Mouse (Mus musculus) ES-Bruce4 (cell line): Measurements from ENCODE around the gene Uvrag. TPM values are rescaled to one million over a fixed set of nuclear protein-coding genes. Genes with fewer than 3 reads are reported as not detected.

Experiments used
- H3K27ac ChIP-seq: 2 replicates; pipeline ENCODE4 v1.5.1; 2012; ENCODE audit warnings: low read length, inconsistent platforms; ENCODE audit not compliant: insufficient read depth
- H3K27me3 ChIP-seq: 2 replicates; pipeline ENCODE4 v1.6.1; 2012; ENCODE audit warnings: mild to moderate bottlenecking, low read length, inconsistent platforms; ENCODE audit not compliant: control insufficient read depth, poor library complexity, insufficient read depth, severe bottlenecking
- H3K36me3 ChIP-seq: 2 replicates; pipeline ENCODE4 v1.6.1; 2012; ENCODE audit warnings: inconsistent platforms, mild to moderate bottlenecking, low read length, moderate library complexity; ENCODE audit not compliant: control insufficient read depth, poor library complexity, insufficient read depth, severe bottlenecking
- H3K4me1 ChIP-seq: one replicate; pipeline ENCODE4 v1.8.1; 2011; ENCODE audit warnings: low read length; ENCODE audit not compliant: control insufficient read depth, insufficient read depth
- H3K4me3 ChIP-seq: 2 replicates; pipeline ENCODE4 v1.5.1; 2011; ENCODE audit warnings: low read depth, mild to moderate bottlenecking, low read length
- H3K9ac ChIP-seq: 2 replicates; pipeline ENCODE4 v1.6.1; 2012; ENCODE audit warnings: low read depth, mild to moderate bottlenecking, inconsistent platforms; ENCODE audit not compliant: poor library complexity, severe bottlenecking
- H3K9me3 ChIP-seq: replicated peaks from 2 replicates; pipeline ENCODE4 v1.6.1; 2012; ENCODE audit warnings: mild to moderate bottlenecking, low read length, inconsistent platforms; ENCODE audit not compliant: control insufficient read depth, poor library complexity, insufficient read depth, severe bottlenecking
- CTCF ChIP-seq: IDR thresholded peaks from one replicate; pipeline ENCODE4 v1.8.1; 2011; ENCODE audit warnings: low read depth, low read length
- EP300 ChIP-seq: IDR thresholded peaks from 2 replicates; pipeline ENCODE4 v1.6.1; 2011; ENCODE audit warnings: low read depth, low read length; ENCODE audit not compliant: insufficient read depth
- POLR2A ChIP-seq: IDR thresholded peaks from one replicate; pipeline ENCODE4 v1.8.1; 2011; ENCODE audit warnings: low read length; ENCODE audit not compliant: insufficient read depth
- polyA plus RNA-seq: library from polyadenylated mRNA; stranded (reverse); fragments of >200 nt; gene quantifications from 2 replicates; pipeline ENCODE4 v1.2.4, GENCODE M21; 2011; ENCODE audit warnings: low read depth; ENCODE audit not compliant: missing spikeins, insufficient read depth, insufficient read length

Gene Uvrag
- polyA plus RNA-seq, 1 experiment = 16.9 TPM

DNA sequence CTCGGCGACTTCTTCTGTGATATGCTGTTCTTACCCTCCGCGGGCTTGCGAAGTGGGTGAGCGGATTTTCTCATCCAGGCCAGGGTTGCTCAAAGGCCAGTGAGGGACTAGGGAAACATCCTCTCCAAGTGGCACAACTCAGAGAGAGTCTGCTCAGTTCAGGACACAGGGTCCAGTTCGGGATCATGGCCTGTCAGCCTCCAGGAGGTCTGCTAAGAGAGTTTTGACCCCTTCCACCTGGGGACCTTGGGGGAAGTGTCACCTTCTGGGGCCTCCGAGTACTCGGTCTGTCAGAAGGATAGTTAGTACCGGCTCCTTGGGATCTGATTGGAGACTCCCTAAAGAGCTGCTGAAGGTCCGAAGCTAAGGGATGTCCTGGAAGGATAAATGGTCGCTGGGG lies 301.6 kb downstream of the Uvrag start:
- no peaks in the 10 kb centered on the region for H3K36me3 ChIP-seq
- no peak for TF ChIP-seq POLR2A
- TF ChIP-seq CTCF = no peak
- no peak for TF ChIP-seq EP300
- no peak overlapping the region for H3K27ac ChIP-seq
- no peaks in the 10 kb centered on the region for H3K4me1 ChIP-seq
- H3K9me3 ChIP-seq = no peaks in the 10 kb centered on the region
- H3K9ac ChIP-seq = peak overlapping the region; percentile 7; the same call in 1 of the 2 replicates
- H3K27me3 ChIP-seq = peaks cover 17% of the 10 kb centered on the region
- H3K4me3 ChIP-seq = peak overlapping the region; percentile 40

DNA sequence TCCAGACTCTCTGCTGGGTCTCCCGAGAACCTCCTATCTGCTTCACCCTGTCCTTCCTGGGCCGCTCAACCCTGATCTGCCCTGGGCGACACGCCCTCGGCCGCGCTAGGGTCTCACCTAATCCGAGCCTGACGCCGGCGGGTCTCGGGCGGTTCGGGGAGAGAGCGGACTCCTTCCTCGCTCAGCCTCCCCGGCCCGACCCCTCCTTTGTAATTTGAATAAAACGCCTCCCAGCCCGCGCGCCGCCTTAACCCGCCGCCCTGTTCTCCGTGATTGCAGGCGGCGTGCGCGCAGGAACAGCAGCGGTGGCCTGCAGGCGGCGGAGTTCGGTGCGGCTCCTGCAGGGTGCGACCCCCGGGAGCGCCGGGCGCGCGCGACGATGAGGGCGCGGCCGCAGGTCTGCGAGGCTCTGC lies 302.2 kb downstream of the Uvrag start:
- no peak for TF ChIP-seq POLR2A
- peak; percentile 3 for TF ChIP-seq CTCF
- peak overlapping the region; percentile 7; the same call in 1 of the 2 replicates for H3K9ac ChIP-seq
- peaks cover 17% of the 10 kb centered on the region for H3K27me3 ChIP-seq
- no peaks in the 10 kb centered on the region for H3K36me3 ChIP-seq
- H3K4me3 ChIP-seq = peak overlapping the region; percentile 40
- H3K27ac ChIP-seq = no peak overlapping the region
- H3K4me1 ChIP-seq = no peaks in the 10 kb centered on the region
- H3K9me3 ChIP-seq = no peaks in the 10 kb centered on the region

DNA sequence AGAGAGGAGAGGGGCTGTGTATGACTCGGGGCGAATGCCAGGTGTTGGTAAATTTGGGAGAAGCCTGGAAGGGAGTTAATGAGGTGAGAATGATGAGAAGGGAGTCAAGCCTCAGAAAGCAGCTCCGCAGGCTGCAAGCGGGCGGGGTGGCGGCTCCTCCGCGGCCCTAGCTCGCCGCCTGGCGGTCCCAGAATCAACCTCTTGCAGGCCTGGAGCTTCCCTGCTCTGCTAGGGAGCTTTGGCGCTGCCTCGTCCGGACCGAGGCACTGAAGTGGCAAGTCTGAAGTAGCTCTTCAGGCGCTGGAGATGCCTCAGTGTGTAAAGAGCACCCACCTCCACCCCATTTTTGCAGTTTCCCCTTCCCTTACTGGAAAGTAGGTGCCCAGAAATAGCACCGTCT lies 303.0 kb downstream of the Uvrag start:
- TF ChIP-seq CTCF (peak; percentile 62), EP300 (no peak)
- no peaks in the 10 kb centered on the region for H3K36me3 ChIP-seq
- no peak overlapping the region for H3K27ac ChIP-seq
- H3K4me1 ChIP-seq = no peaks in the 10 kb centered on the region
- no peaks in the 10 kb centered on the region for H3K9me3 ChIP-seq
- peaks cover 19% of the 10 kb centered on the region for H3K27me3 ChIP-seq
- no peak overlapping the region for H3K9ac ChIP-seq
- 0 out of 2 replicates have a peak overlapping the region, but pooled peaks have one; percentile 1 for H3K4me3 ChIP-seq

DNA sequence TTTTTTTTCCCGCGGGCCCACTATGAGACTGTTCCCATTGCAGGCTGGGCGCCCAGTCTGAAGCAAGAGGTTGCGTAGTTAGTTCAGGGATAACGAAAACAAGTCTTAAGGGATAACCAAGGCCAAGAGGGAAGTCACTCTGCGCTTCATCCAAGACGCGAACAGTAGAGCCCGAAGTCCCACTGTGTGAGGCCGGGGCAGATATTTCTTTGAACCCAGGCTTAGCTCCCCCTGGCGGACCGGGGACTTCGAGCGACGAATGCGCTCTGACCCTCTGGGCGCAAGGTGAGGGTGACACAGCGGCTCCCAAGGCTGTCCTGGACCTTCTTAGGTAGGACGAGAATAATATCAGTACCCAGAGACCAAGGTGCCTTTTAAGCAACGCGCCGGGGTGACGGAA lies 304.3 kb downstream of the Uvrag start:
- no peak overlapping the region for H3K27ac ChIP-seq
- peaks cover 19% of the 10 kb centered on the region for H3K27me3 ChIP-seq
- H3K36me3 ChIP-seq = no peaks in the 10 kb centered on the region
- H3K4me3 ChIP-seq = peak overlapping the region; percentile 50
- TF ChIP-seq POLR2A = no peak
- peak; percentile 63 for TF ChIP-seq CTCF
- TF ChIP-seq EP300 = no peak
- no peaks in the 10 kb centered on the region for H3K9me3 ChIP-seq
- no peaks in the 10 kb centered on the region for H3K4me1 ChIP-seq
- no peak overlapping the region for H3K9ac ChIP-seq

DNA sequence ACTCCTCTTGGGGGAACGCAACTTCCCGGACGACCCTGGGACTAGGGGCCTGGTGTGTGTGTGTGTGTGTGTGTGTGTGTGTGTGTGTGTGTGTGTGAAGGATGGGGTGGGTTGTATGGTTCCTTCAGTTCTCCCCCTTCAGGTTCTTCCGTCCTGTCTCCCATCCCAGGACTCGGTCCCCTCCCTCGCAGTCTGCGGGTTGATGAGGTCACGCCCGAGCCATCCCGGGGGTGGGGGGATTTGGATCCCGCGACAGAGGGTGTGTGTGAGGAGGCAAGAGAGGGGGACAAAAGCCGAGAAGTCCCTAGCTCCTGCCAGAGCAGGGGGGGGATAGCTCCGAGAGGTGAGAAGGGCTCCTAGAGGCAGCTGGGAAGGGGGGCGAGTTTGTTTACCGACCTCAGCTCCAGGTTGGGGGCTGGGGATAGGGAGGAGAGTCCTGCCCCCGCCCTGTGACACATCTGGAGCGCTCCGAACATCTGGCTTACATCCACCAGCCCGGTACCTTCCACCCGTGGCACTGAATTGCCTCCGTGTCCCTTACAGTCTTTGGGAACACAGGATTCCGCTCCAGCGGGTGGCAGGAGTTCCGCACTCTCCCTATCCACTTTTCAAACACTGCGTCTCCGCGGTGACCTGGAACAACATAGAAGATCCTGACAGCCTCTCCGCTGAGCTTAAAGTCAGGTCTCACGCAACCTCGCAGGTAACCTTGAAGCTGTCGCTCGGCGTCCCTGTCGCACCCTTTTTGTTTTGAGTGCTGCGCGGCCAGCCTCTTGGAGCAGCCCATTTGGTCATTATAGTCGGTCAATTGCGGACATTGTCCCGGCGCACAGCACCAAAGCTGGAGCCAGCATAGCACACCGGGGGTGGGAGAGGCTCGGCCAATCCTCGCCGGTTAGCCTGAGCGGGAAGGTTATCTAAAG lies 305.2 kb downstream of the Uvrag start:
- TF ChIP-seq EP300 = no peak
- TF ChIP-seq CTCF = no peak
- TF ChIP-seq POLR2A = no peak
- no peaks in the 10 kb centered on the region for H3K9me3 ChIP-seq
- H3K27me3 ChIP-seq = peaks cover 19% of the 10 kb centered on the region
- no peaks in the 10 kb centered on the region for H3K4me1 ChIP-seq
- peak overlapping the region; percentile 50 for H3K4me3 ChIP-seq
- no peak overlapping the region for H3K27ac ChIP-seq
- no peaks in the 10 kb centered on the region for H3K36me3 ChIP-seq
- H3K9ac ChIP-seq = 0 out of 2 replicates have a peak overlapping the region, but pooled peaks have one; percentile 13

Other genes starting within 250 kb of the Uvrag start
- gene Dgat2, start 41.6 kb upstream of the Uvrag start, polyA plus RNA-seq = 1.6 and 2.1 TPM in 2 replicates
- 9.1 and 9.3 TPM in 2 replicates for gene Mogat2, start 97.5 kb upstream of the Uvrag start, polyA plus RNA-seq
- gene Map6, start 126.3 kb upstream of the Uvrag start, polyA plus RNA-seq = 16.0 and 17.5 TPM in 2 replicates
- gene Serpinh1, start 212.1 kb upstream of the Uvrag start, polyA plus RNA-seq = 211 and 229 TPM in 2 replicates
- 5.9 and 8.4 TPM in 2 replicates for gene Gdpd5, start 240.3 kb upstream of the Uvrag start, polyA plus RNA-seq